Mouse (Mus musculus) hindbrain, embryonic 10.5 days (tissue): ENCODE measurements around the gene Prpf18. TPM values are rescaled to one million over a fixed set of nuclear protein-coding genes. Genes with fewer than 3 reads are reported as not detected.
"Not testable (repeated sequence)": the region's sequence is repeated elsewhere in the genome, so short reads cannot be mapped to it uniquely, and the experiment has no call there.

Experiments used
- DNase-seq: peaks from one replicate; pipeline ENCODE4 v3.0.0-alpha.2; 2017; ENCODE audit warnings: low spot score
- H3K27ac ChIP-seq: fragments of 300-500 bp; sonication (generic); 2 replicates; pipeline ENCODE4 v1.5.1; 2016; ENCODE audit warnings: mild to moderate bottlenecking, moderate library complexity
- H3K27me3 ChIP-seq: fragments of 300-500 bp; sonication (generic); 2 replicates; pipeline ENCODE4 v1.6.1; 2016; ENCODE audit warnings: mild to moderate bottlenecking; ENCODE audit not compliant: poor library complexity, insufficient read depth, severe bottlenecking
- H3K36me3 ChIP-seq: fragments of 300-500 bp; sonication (generic); 2 replicates; pipeline ENCODE4 v1.6.1; 2016; ENCODE audit warnings: mild to moderate bottlenecking, moderate library complexity
- H3K4me1 ChIP-seq: fragments of 300-500 bp; sonication (generic); replicated peaks from 2 replicates; pipeline ENCODE4 v1.6.1; 2016; ENCODE audit warnings: mild to moderate bottlenecking
- H3K4me3 ChIP-seq: fragments of 300-500 bp; sonication (generic); 2 replicates; pipeline ENCODE4 v1.5.1; 2016; ENCODE audit warnings: mild to moderate bottlenecking, moderate library complexity
- H3K9me3 ChIP-seq: fragments of 300-500 bp; sonication (generic); 2 replicates; pipeline ENCODE4 v1.6.1; 2016; ENCODE audit warnings: mild to moderate bottlenecking, moderate library complexity
- WGBS: fragments of 180-500 bp; shearing (Covaris S2); methylation state at CpG from one replicate; pipeline ENCODE4 v1.1.7; 2016; 5-methylcytosine and 5-hydroxymethylcytosine counted together
- polyA plus RNA-seq: library from polyadenylated mRNA; unstranded; fragments of >200 nt; fragmentation: Nextera tagmentation; extraction: Ambion mirVana; gene quantifications from 2 replicates; pipeline ENCODE4 v1.2.1, GENCODE M21; 2016

Prpf18 gene
- polyA plus RNA-seq, 1 experiment from 2014 or later: 36.1 TPM

DNA sequence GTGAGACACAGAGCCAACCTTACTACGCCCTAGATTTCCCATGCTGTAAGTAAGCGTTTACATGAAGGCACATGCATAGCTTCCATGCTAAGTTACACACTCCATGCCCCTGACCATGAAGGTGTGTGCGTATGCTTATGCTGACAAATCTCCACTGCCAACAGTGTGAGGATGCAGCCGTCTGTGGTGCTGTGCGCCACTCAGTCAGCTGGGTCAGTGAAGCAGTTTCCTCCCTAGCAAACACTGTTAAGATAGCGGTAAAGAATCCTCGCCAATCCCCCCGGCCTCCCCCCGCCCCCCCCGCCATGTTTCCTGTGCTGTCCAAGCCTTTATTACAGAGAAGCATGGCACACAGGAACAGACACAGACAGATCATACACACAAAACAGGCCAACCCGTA lies 22.4 kb downstream of the Prpf18 start:
- peaks cover 82% of the 10 kb centered on the region for H3K36me3 ChIP-seq

GRCm38 (mm10) chr2:4628920-4629319 lies 23.0 kb downstream of the Prpf18 start:
- H3K36me3 ChIP-seq: peaks cover 82% of the 10 kb centered on the region
- H3K9me3 ChIP-seq: no peaks in the 10 kb centered on the region
- no peak overlapping the region for H3K4me3 ChIP-seq
- no peak for DNase-seq
- no peak overlapping the region for H3K27ac ChIP-seq
- no peaks in the 10 kb centered on the region for H3K4me1 ChIP-seq
- 93% methylated on average over 2 of the region's 2 CpGs for WGBS
- H3K27me3 ChIP-seq: no peaks in the 10 kb centered on the region

More for the DNA sequence above, 22.4 kb downstream of the Prpf18 start:
- no peak overlapping the region for H3K4me3 ChIP-seq
- H3K27ac ChIP-seq: no peak overlapping the region
- no peaks in the 10 kb centered on the region for H3K27me3 ChIP-seq
- no peaks in the 10 kb centered on the region for H3K9me3 ChIP-seq
- 92% methylated on average over 11 of the region's 11 CpGs for WGBS
- H3K4me1 ChIP-seq: no peaks in the 10 kb centered on the region
- DNase-seq: no peak

GRCm38 (mm10) chr2:4626911-4627310 lies 25.0 kb downstream of the Prpf18 start:
- no peak for DNase-seq
- H3K36me3 ChIP-seq: peaks cover 80% of the 10 kb centered on the region
- WGBS: 95% methylated on average over 3 of the region's 3 CpGs
- no peaks in the 10 kb centered on the region for H3K4me1 ChIP-seq
- no peaks in the 10 kb centered on the region for H3K9me3 ChIP-seq
- no peak overlapping the region for H3K4me3 ChIP-seq
- no peak overlapping the region for H3K27ac ChIP-seq
- no peaks in the 10 kb centered on the region for H3K27me3 ChIP-seq

DNA sequence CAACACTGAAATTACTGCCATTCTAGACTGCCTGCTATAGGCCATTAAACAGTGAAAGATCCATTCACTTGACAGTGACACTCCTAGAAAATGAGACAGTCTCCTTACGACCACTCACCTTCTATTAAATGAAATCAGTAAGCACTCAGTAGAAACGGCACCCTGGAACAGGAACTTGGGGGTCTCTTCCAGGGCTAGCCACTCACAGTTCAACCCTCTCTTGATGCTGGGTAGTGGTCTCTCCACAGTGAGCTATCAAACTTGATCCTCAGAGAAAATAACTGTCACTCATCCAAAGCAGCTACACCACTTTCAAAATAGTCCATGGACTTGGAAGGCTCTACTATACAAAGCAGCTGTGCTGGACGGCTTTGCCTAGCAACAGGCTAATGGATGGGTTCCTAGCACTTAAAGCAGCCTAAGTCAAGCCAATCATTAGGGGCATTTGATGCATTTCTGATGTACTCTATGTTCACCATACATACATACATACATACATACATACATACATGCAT lies 30.4 kb downstream of the Prpf18 start:
- Histone ChIP-seq H3K36me3 (peaks cover 33% of the 10 kb centered on the region), H3K4me1 (peaks cover 4% of the 10 kb centered on the region; the same call in 1 of the 2 replicates), H3K27ac (no peak overlapping the region), H3K9me3 (no peaks in the 10 kb centered on the region), H3K4me3 (no peak overlapping the region), H3K27me3 (no peaks in the 10 kb centered on the region)
- WGBS: 88% methylated on average over 3 of the region's 3 CpGs
- no peak for DNase-seq

GRCm38 (mm10) chr2:4620640-4621401 lies 31.1 kb downstream of the Prpf18 start:
- Histone ChIP-seq H3K27ac (no peak overlapping the region), H3K4me3 (no peak overlapping the region), H3K9me3 (no peaks in the 10 kb centered on the region), H3K4me1 (peaks cover 4% of the 10 kb centered on the region; the same call in 1 of the 2 replicates), H3K36me3 (peaks cover 26% of the 10 kb centered on the region), H3K27me3 (no peaks in the 10 kb centered on the region)
- WGBS: 79% methylated on average over 12 of the region's 12 CpGs
- no peak for DNase-seq

GRCm38 (mm10) chr2:4619893-4620593 lies 31.9 kb downstream of the Prpf18 start:
- no peaks in the 10 kb centered on the region for H3K27me3 ChIP-seq
- 66% methylated on average over 6 of the region's 6 CpGs for WGBS
- H3K4me1 ChIP-seq: peaks cover 4% of the 10 kb centered on the region; the same call in 1 of the 2 replicates
- H3K27ac ChIP-seq: no peak overlapping the region
- no peak overlapping the region for H3K4me3 ChIP-seq
- peaks cover 30% of the 10 kb centered on the region for H3K36me3 ChIP-seq
- H3K9me3 ChIP-seq: no peaks in the 10 kb centered on the region
- no peak for DNase-seq

- H3K27me3 ChIP-seq, H3K9me3 ChIP-seq, H3K4me3 ChIP-seq, H3K27ac ChIP-seq, H3K4me1 ChIP-seq, DNase-seq: not testable (repeated sequence)
- H3K36me3 ChIP-seq: peaks cover 30% of the 10 kb centered on the region
Measured at GRCm38 (mm10) chr2:4619126-4619525, 32.8 kb downstream of the Prpf18 start.

DNA sequence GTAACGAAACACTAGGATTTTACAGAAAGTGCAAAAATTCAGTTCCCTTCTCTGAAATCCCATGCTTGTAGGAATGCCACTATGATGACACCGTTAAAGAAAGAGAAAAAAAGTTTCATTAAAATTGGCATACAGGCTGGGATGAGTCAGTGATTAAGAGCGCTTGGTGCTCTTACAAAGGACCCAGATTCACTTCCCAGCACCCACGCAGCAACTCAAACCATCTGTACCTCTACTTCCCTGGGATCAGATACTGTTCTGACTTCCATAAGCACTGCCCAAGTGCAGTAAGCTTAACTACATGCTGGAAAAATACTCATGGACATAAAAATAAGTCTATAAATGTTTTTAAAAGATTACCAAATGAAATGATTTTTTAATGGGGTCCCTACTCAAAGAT lies 34.9 kb downstream of the Prpf18 start:
- 93% methylated on average over 4 of the region's 4 CpGs for WGBS
- Histone ChIP-seq H3K4me3 (no peak overlapping the region), H3K9me3 (no peaks in the 10 kb centered on the region), H3K4me1 (peaks cover 4% of the 10 kb centered on the region; the same call in 1 of the 2 replicates), H3K36me3 (peaks cover 31% of the 10 kb centered on the region), H3K27me3 (no peaks in the 10 kb centered on the region), H3K27ac (no peak overlapping the region)
- no peak for DNase-seq

- 93% methylated on average over 2 of the region's 2 CpGs for WGBS
- Histone ChIP-seq H3K4me1 (peaks cover 2% of the 10 kb centered on the region; the same call in 1 of the 2 replicates), H3K36me3 (peaks cover 50% of the 10 kb centered on the region), H3K27me3 (no peaks in the 10 kb centered on the region), H3K27ac (no peak overlapping the region), H3K9me3 (no peaks in the 10 kb centered on the region), H3K4me3 (no peak overlapping the region)
- no peak for DNase-seq
Measured at GRCm38 (mm10) chr2:4615014-4615546, 36.8 kb downstream of the Prpf18 start.

- peaks cover 57% of the 10 kb centered on the region for H3K36me3 ChIP-seq
- H3K4me1 ChIP-seq, DNase-seq, H3K27me3 ChIP-seq, H3K27ac ChIP-seq, H3K9me3 ChIP-seq, H3K4me3 ChIP-seq: not testable (repeated sequence)
- 75% methylated on average over 6 of the region's 6 CpGs for WGBS
Measured at GRCm38 (mm10) chr2:4614276-4614929, 37.5 kb downstream of the Prpf18 start.

GRCm38 (mm10) chr2:4611704-4612103 lies 40.2 kb downstream of the Prpf18 start:
- Histone ChIP-seq H3K4me1 (no peaks in the 10 kb centered on the region), H3K36me3 (peaks cover 84% of the 10 kb centered on the region), H3K9me3 (no peaks in the 10 kb centered on the region), H3K27ac (no peak overlapping the region), H3K27me3 (no peaks in the 10 kb centered on the region), H3K4me3 (no peak overlapping the region)
- 95% methylated on average over 10 of the region's 10 CpGs for WGBS
- DNase-seq: no peak

- WGBS: 80% methylated on average over 6 of the region's 6 CpGs
- Histone ChIP-seq H3K36me3 (peaks cover 88% of the 10 kb centered on the region), H3K27me3 (no peaks in the 10 kb centered on the region), H3K4me3 (no peak overlapping the region), H3K27ac (no peak overlapping the region), H3K4me1 (no peaks in the 10 kb centered on the region), H3K9me3 (no peaks in the 10 kb centered on the region)
- DNase-seq: no peak
Measured at GRCm38 (mm10) chr2:4611295-4611694, 40.6 kb downstream of the Prpf18 start.
